23 mouse cellular contexts compared by ENCODE assay signal in genomic region chr7:100080087-100080781, GRCm38 (mm10). TPM values are rescaled to one million over a fixed set of nuclear protein-coding genes. Genes with fewer than 3 reads are reported as not detected.
DNase-seq lines count a peak whose midpoint lies in the region; ATAC-seq and TF ChIP-seq lines count a peak whose summit lies in the region.
"Had no signal": no experiment of that assay in that cellular context is flagged by ENCODE, and none has a peak within 500 bp of the region (broad histone marks: within the 10 kb centered on the region; RNA-seq: fewer than 3 reads in every experiment).

No protein-coding gene starts in this region.

- peak; percentile 41; the same call in 1 of the 2 replicates for ATAC-seq in heart, postnatal 0 days (ENCODE audit: insufficient read depth, low read depth)
- peak; percentile 40; the same call in 1 of the 2 replicates for ATAC-seq in intestine, embryonic 16.5 days
- peak; percentile 45; the same call in 1 of the 2 replicates for ATAC-seq in stomach, postnatal 0 days (ENCODE audit: low FRiP score, low TSS enrichment)
- ATAC-seq in activated CD4-positive, CD25-positive, alpha-beta regulatory T cell, adult 4 months: no peak
- ATAC-seq: hindbrain, embryonic 16.5 days had no signal

- no peak overlapping the region for H3K9ac ChIP-seq in heart, postnatal 0 days (replicated peaks; ENCODE audit: low read depth, low read length)
- H3K9ac ChIP-seq in heart, adult 2 months (ENCODE audit: low read depth, low read length): no peak overlapping the region
- no peak overlapping the region for H3K9ac ChIP-seq in intestine, embryonic 16.5 days (ENCODE audit: low read depth, low read length)
- H3K9ac ChIP-seq in stomach, postnatal 0 days (ENCODE audit: low read length): no peak overlapping the region
- H3K9ac ChIP-seq: forebrain, embryonic 12.5 days; liver, embryonic 14.5 days; lung, embryonic 15.5 days; neural tube, embryonic 15.5 days had no signal

- intact Hi-C loops in heart, postnatal 10 days (cut with DNase I): no loop called here
- intact Hi-C loops in heart, adult 2 months (cut with DNase I): no loop called here

- no peak for TF ChIP-seq POLR2A in heart, adult 2 months (IDR thresholded peaks at IDR 0.05; ENCODE audit: insufficient read depth, low read depth, low read length)

- no peak for TF ChIP-seq CTCF in heart, postnatal 0 days (IDR thresholded peaks at IDR 0.05; ENCODE audit: low read depth)
- TF ChIP-seq CTCF in heart, adult 2 months (IDR thresholded peaks at IDR 0.05): no peak
- no peak for TF ChIP-seq CTCF in stomach, postnatal 0 days (IDR thresholded peaks at IDR 0.05; ENCODE audit: low read depth)

- no peak for TF ChIP-seq EP300 in heart, postnatal 0 days (IDR thresholded peaks at IDR 0.05; ENCODE audit: low read depth)
- TF ChIP-seq EP300 in heart, adult 2 months (IDR thresholded peaks at IDR 0.05; ENCODE audit: insufficient read depth, low read depth, low read length): no peak
- TF ChIP-seq EP300 in stomach, postnatal 0 days (optimal IDR thresholded peaks at IDR 0.05): no peak

- 43% methylated on average over 12 of the region's 12 CpGs for WGBS in heart, postnatal 0 days
- WGBS in heart, adult 2 months: 56% methylated on average over 12 of the region's 12 CpGs
- 60% methylated on average over 12 of the region's 12 CpGs for WGBS in intestine, embryonic 16.5 days
- WGBS in stomach, postnatal 0 days: 53% methylated on average over 12 of the region's 12 CpGs

- H3K4me3 ChIP-seq in heart, postnatal 0 days (ENCODE audit: low read depth, low read length): no peak overlapping the region
- no peak overlapping the region for H3K4me3 ChIP-seq in heart, adult 2 months
- H3K4me3 ChIP-seq in intestine, embryonic 16.5 days (ENCODE audit: low read length): no peak overlapping the region
- H3K4me3 ChIP-seq in stomach, postnatal 0 days (ENCODE audit: low read depth, low read length): no peak overlapping the region
- H3K4me3 ChIP-seq: forebrain, embryonic 12.5 days; lung, embryonic 15.5 days; neural tube, embryonic 15.5 days had no signal

- no peaks in the 10 kb centered on the region for H3K4me1 ChIP-seq in heart, postnatal 0 days (ENCODE audit: control insufficient read depth, insufficient read depth)
- no peaks in the 10 kb centered on the region for H3K4me1 ChIP-seq in heart, adult 2 months (ENCODE audit: control insufficient read depth, insufficient read depth, low read length)
- H3K4me1 ChIP-seq in intestine, embryonic 16.5 days (ENCODE audit: control insufficient read depth, insufficient read depth, low read length): no peaks in the 10 kb centered on the region
- H3K4me1 ChIP-seq in stomach, postnatal 0 days (replicated peaks; ENCODE audit: control insufficient read depth, insufficient read depth): no peaks in the 10 kb centered on the region
- H3K4me1 ChIP-seq: forebrain, embryonic 12.5 days; lung, embryonic 15.5 days; neural tube, embryonic 15.5 days had no signal

- peak overlapping the region; percentile 23; the same call in 1 of the 2 replicates for H3K27ac ChIP-seq in heart, postnatal 0 days (ENCODE audit: low read depth)
- H3K27ac ChIP-seq in heart, adult 2 months: no peak overlapping the region
- peak overlapping the region; percentile 35 for H3K27ac ChIP-seq in intestine, embryonic 16.5 days (ENCODE audit: low read length)
- peak overlapping the region; percentile 75 for H3K27ac ChIP-seq in stomach, postnatal 0 days (replicated peaks)
- H3K27ac ChIP-seq: forebrain, embryonic 12.5 days; liver, embryonic 14.5 days; lung, embryonic 15.5 days; neural tube, embryonic 15.5 days had no signal

- H3K4me2 ChIP-seq in heart, postnatal 0 days (ENCODE audit: low read depth, low read length): no peak overlapping the region
- H3K4me2 ChIP-seq in intestine, embryonic 16.5 days (ENCODE audit: low read depth, low read length): no peak overlapping the region
- H3K4me2 ChIP-seq in stomach, postnatal 0 days (replicated peaks; ENCODE audit: low read depth): no peak overlapping the region
- H3K4me2 ChIP-seq: forebrain, embryonic 12.5 days; lung, embryonic 15.5 days; neural tube, embryonic 15.5 days had no signal

- no peaks in the 10 kb centered on the region for H3K9me3 ChIP-seq in heart, postnatal 0 days (replicated peaks; ENCODE audit: control insufficient read depth, low read length)
- H3K9me3 ChIP-seq in intestine, embryonic 16.5 days (ENCODE audit: control insufficient read depth, low read length): no peaks in the 10 kb centered on the region
- no peaks in the 10 kb centered on the region for H3K9me3 ChIP-seq in stomach, postnatal 0 days (ENCODE audit: control insufficient read depth, low read length)
- H3K9me3 ChIP-seq: forebrain, embryonic 12.5 days; G1E; lung, embryonic 15.5 days; neural tube, embryonic 15.5 days had no signal

- H3K36me3 ChIP-seq in heart, postnatal 0 days (replicated peaks; ENCODE audit: control insufficient read depth, insufficient read depth, low read length): peaks cover 29% of the 10 kb centered on the region
- no peaks in the 10 kb centered on the region for H3K36me3 ChIP-seq in heart, adult 2 months (ENCODE audit: control insufficient read depth, insufficient read depth, low read length)
- peaks cover 2% of the 10 kb centered on the region; the same call in 1 of the 2 replicates for H3K36me3 ChIP-seq in intestine, embryonic 16.5 days (ENCODE audit: control insufficient read depth, insufficient read depth, low read length)
- H3K36me3 ChIP-seq in stomach, postnatal 0 days (ENCODE audit: control insufficient read depth, insufficient read depth, low read length): peaks cover 10% of the 10 kb centered on the region

- no peaks in the 10 kb centered on the region for H3K27me3 ChIP-seq in heart, postnatal 0 days (ENCODE audit: control insufficient read depth, insufficient read depth, low read length)
- no peaks in the 10 kb centered on the region for H3K27me3 ChIP-seq in heart, adult 2 months (ENCODE audit: control insufficient read depth, insufficient read depth, low read length)
- H3K27me3 ChIP-seq in intestine, embryonic 16.5 days (replicated peaks; ENCODE audit: control insufficient read depth, insufficient read depth, low read length): no peaks in the 10 kb centered on the region
- H3K27me3 ChIP-seq in stomach, postnatal 0 days (ENCODE audit: control insufficient read depth, insufficient read depth, low read length): no peaks in the 10 kb centered on the region
- H3K27me3 ChIP-seq: forebrain, embryonic 12.5 days; lung, embryonic 15.5 days; neural tube, embryonic 15.5 days had no signal

- DNase-seq in heart, adult 11 months: peak; percentile 23
- no peak for DNase-seq in heart, postnatal 10 days
- DNase-seq in heart, postnatal 0 days (ENCODE audit: low spot score): peak; percentile 12
- DNase-seq in heart, adult 2 months: no peak
- no peak for DNase-seq in stomach, postnatal 0 days (ENCODE audit: low spot score)
- DNase-seq: adrenal gland, postnatal 25 days; cerebellum, adult 11-12 months; cerebellum, postnatal 25 days; embryo, embryonic 11 days; gastrocnemius, postnatal 25 days; kidney, adult 2 months; kidney, postnatal 14 days; lung, postnatal 4 days; right cerebral cortex, postnatal 14 days; thymus, postnatal 14 days had no signal

- no peaks in the 10 kb centered on the region for H3K79me2 ChIP-seq in heart, adult 2 months (replicated peaks; ENCODE audit: control insufficient read depth, insufficient read depth, low read length)

RNA-seq across cellular contexts. Expression of gene Pold3, which starts 41.1 kb away (rescaled TPM):
- 10 to 100 TPM; 14.9 to 16.2 TPM for total RNA-seq in heart, postnatal 10 days (2021)
- total RNA-seq in heart, postnatal 0 days (2014; rRNA removed; ENCODE audit: low replicate concordance): 6.6 and 21.0 TPM in 2 replicates
- 14.6 and 15.2 TPM in 2 replicates for polyA plus RNA-seq in heart, postnatal 0 days (2015; fragmentation: Nextera tagmentation; extraction: Ambion mirVana)
- total RNA-seq in heart, adult 2 months (2021): 1 to 10 TPM; 9.0 to 9.1 TPM
- 4.4 and 6.5 TPM in 2 replicates for polyA plus RNA-seq in heart, adult 2 months (2012; rRNA removed)
- 41.0 and 45.7 TPM in 2 replicates for polyA plus RNA-seq in intestine, embryonic 16.5 days (2015; fragmentation: Nextera tagmentation; extraction: Ambion mirVana)
- polyA plus RNA-seq in stomach, postnatal 0 days (2015; fragmentation: Nextera tagmentation; extraction: Ambion mirVana): 18.6 and 20.3 TPM in 2 replicates
- polyA plus RNA-seq in activated CD4-positive, CD25-positive, alpha-beta regulatory T cell, adult 4 months (2017; shearing (Covaris generic)): 10 to 100 TPM; 40.6 to 44.4 TPM

Comparison
In these comparisons a context has a peak if more than half of its experiments do, and no peak if none do; other contexts are left out.
1. DNase-seq: peak in heart, adult 11 months (single experiment) and heart, postnatal 0 days (single experiment); none in heart, postnatal 10 days (0 of 2), heart, adult 2 months (0 of 2) and stomach, postnatal 0 days (single experiment).